Mouse (Mus musculus): ENCODE measurements around the gene Tmc5.

DNA sequence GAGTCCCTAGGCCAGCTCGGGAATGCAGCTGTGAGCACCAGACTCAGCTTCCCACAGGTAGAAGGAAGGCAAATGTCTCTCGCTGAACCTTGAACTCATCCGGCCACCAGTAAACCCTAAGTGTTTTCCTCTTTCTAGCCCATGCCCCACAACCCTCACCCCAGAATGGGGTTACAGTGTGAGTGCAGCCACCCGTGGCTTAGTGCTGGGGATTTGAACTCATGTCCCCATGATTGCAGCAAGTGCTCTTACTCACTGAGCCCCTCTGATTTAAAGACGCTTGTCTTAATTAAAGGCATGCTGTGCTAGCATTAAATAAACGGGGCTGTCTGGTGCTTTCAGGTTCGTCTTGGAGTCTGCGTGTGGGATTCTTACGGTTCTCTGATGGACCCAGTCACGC is 2.5 kb upstream of the Tmc5 start:
- TF ChIP-seq CTCF (conservative IDR thresholded peaks at IDR 0.05; ENCODE audit: insufficient read depth, insufficient read length, low read depth, low read length) (no peak), POLR2A (IDR thresholded peaks at IDR 0.05; ENCODE audit: low read depth, low read length) (no peak)

All from kidney, adult 2 months (tissue).